Mouse (Mus musculus) CH12.LX (cell line): Measurements from ENCODE around the gene Csmd2.

Source experiments
- CTCF ChIP-seq, 2 experiments: IDR thresholded peaks in 1 of 2; conservative IDR thresholded peaks in 1 of 2; 2 replicates each; pipeline ENCODE4 v1.5.1; 2011 to 2012; ENCODE audit warnings: low read depth in 2 of 2, low read length in 2 of 2, improper control_type of control experiment in 1 of 2, inconsistent platforms in 1 of 2, mild to moderate bottlenecking in 1 of 2, moderate library complexity in 1 of 2
- ETS1 ChIP-seq: conservative IDR thresholded peaks from 2 replicates; pipeline ENCODE4 v1.6.1; 2012; ENCODE audit warnings: low read depth, mild to moderate bottlenecking, inconsistent platforms, low read length, improper control_type of control experiment, moderate library complexity
- IRF4 ChIP-seq: IDR thresholded peaks from 2 replicates; pipeline ENCODE4 v1.6.1; 2014; ENCODE audit warnings: low read depth, mild to moderate bottlenecking, inconsistent platforms, low read length, improper control_type of control experiment
- MAX ChIP-seq: IDR thresholded peaks from 2 replicates; pipeline ENCODE4 v1.6.1; 2011; ENCODE audit warnings: low read length, improper control_type of control experiment
- MXI1 ChIP-seq: IDR thresholded peaks from 2 replicates; pipeline ENCODE4 v1.6.1; 2011; ENCODE audit warnings: mild to moderate bottlenecking, low read depth, low read length, improper control_type of control experiment
- POLR2A ChIP-seq: IDR thresholded peaks from 2 replicates; pipeline ENCODE4 v1.6.1; 2011; ENCODE audit warnings: low read depth, mild to moderate bottlenecking, improper control_type of control experiment, low read length
- USF1 ChIP-seq: IDR thresholded peaks from 2 replicates; pipeline ENCODE4 v1.6.1; 2014; ENCODE audit warnings: low read depth, mild to moderate bottlenecking, inconsistent platforms, low read length, improper control_type of control experiment
- ZKSCAN1 ChIP-seq: IDR thresholded peaks from 2 replicates; pipeline ENCODE4 v1.6.1; 2012; ENCODE audit warnings: low read depth, inconsistent platforms, low read length, improper control_type of control experiment, borderline replicate concordance
- ZNF384 ChIP-seq: IDR thresholded peaks from 2 replicates; pipeline ENCODE4 v1.6.1; 2012; ENCODE audit warnings: low read depth, low read length, improper control_type of control experiment, inconsistent platforms

DNA sequence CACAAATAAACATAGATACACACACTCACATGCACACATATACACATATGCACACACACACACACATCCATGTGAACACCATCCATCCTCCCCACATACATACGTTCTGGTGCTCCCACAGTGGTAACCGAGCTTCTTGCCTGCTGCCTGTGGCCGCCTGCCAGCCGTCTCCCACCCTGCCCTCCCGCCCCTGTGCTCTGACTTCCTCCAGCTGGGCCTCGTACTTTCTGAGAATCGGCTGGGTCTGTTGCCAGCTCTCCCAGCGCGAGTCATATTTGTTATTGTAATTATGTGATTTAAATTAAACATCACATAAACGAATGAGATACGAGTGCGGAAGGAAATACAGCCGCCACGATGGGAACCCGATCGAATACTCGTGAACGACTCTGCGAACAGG lies 283.3 kb downstream of the Csmd2 start:
- TF ChIP-seq CTCF (conservative IDR thresholded peaks at IDR 0.05 in 1 of 2, IDR thresholded peaks at IDR 0.05 in 1 of 2; ENCODE audit: low read depth in 2 of 2, low read length in 2 of 2) (no peak), IRF4 (no peak), MAX (no peak), ZNF384 (no peak), MXI1 (no peak), ZKSCAN1 (no peak), POLR2A (no peak), ETS1 (no peak), USF1 (no peak)
